Mouse (Mus musculus): Measurements from ENCODE around the gene Mrpl14. TPM values are rescaled to one million over a fixed set of nuclear protein-coding genes. Genes with fewer than 3 reads are reported as not detected.

Gene Mrpl14
- polyA plus RNA-seq, 1 experiment from 2014 or later, result 155 TPM

GRCm38 (mm10) chr17:45698368-45698767 lies 12.2 kb downstream of the Mrpl14 start:
- no peak overlapping the region for H3K27ac ChIP-seq (replicated peaks in 1 of 2; ENCODE audit: control insufficient read depth in 1 of 2, insufficient read depth in 1 of 2, low read depth in 2 of 2, low read length in 2 of 2)
- peaks cover 21% of the 10 kb centered on the region for H3K36me3 ChIP-seq (ENCODE audit: control insufficient read depth, insufficient read depth, low read length)
- H3K4me2 ChIP-seq (ENCODE audit: low read length), result no peak overlapping the region
- no peak overlapping the region for H3K9ac ChIP-seq (ENCODE audit: low read length)
- H3K27me3 ChIP-seq (ENCODE audit: control insufficient read depth, insufficient read depth, low read length), result no peaks in the 10 kb centered on the region
- 70% methylated on average over 6 of the region's 6 CpGs for whole genome bisulfite sequencing
- H3K4me3 ChIP-seq (ENCODE audit: control insufficient read depth in 1 of 2, insufficient read depth in 1 of 2, low read depth in 1 of 2, low read length in 2 of 2), result no peak overlapping the region
- H3K9me3 ChIP-seq (ENCODE audit: control insufficient read depth, low read length), result no peaks in the 10 kb centered on the region
- H3K4me1 ChIP-seq (ENCODE audit: control insufficient read depth in 2 of 2, insufficient read depth in 2 of 2, low read length in 2 of 2), result peaks cover 26 to 37% of the 10 kb centered on the region in 2 experiments
- ATAC-seq (ENCODE audit: insufficient number of reproducible peaks, insufficient read depth, low FRiP score, low read depth), result no peak

DNA sequence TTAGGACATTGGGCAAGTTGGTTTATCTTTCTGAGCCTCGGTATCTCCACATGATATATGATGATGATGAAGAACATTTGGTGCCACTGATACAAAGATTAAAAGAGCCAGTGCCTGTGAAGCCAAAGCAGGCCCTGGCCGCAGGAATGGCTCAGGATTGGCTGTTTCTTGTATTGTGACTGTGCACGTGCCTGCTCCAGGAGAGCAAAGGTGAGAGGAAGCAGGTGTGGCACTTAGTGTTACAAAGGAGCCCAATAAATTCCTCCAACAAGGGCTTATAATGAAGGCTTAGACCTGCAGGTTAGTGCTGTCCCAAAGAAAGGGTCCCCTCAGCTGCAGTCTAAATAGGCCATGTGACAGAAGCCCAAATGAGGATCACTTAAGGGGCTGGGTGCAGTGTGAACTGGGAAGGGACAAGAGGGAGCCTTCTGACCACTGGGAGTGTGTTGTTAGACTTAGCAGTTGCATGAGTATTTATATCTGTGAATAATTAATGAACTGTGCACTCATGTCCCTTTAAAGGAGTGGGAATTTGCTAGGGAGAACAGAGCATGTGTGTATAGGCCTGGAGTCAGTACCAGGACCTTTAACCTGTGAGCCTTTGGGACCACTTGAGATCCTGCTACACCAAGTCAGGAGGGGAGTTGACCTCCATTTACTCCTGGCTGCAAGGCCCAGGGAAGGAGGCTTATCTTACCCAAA lies 13.1 kb downstream of the Mrpl14 start:
- H3K4me3 ChIP-seq (ENCODE audit: control insufficient read depth in 1 of 2, insufficient read depth in 1 of 2, low read depth in 1 of 2, low read length in 2 of 2), result no peak overlapping the region
- no peaks in the 10 kb centered on the region for H3K27me3 ChIP-seq (ENCODE audit: control insufficient read depth, insufficient read depth, low read length)
- H3K4me2 ChIP-seq (ENCODE audit: low read length), result no peak overlapping the region
- H3K27ac ChIP-seq (replicated peaks in 1 of 2; ENCODE audit: control insufficient read depth in 1 of 2, insufficient read depth in 1 of 2, low read depth in 2 of 2, low read length in 2 of 2), result no peak overlapping the region
- peaks cover 21% of the 10 kb centered on the region for H3K36me3 ChIP-seq (ENCODE audit: control insufficient read depth, insufficient read depth, low read length)
- H3K9me3 ChIP-seq (ENCODE audit: control insufficient read depth, low read length), result no peaks in the 10 kb centered on the region
- 94% methylated on average over 3 of the region's 3 CpGs for WGBS
- H3K4me1 ChIP-seq (ENCODE audit: control insufficient read depth in 2 of 2, insufficient read depth in 2 of 2, low read length in 2 of 2), result peaks cover 18 to 29% of the 10 kb centered on the region in 2 experiments
- ATAC-seq (ENCODE audit: insufficient number of reproducible peaks, insufficient read depth, low FRiP score, low read depth), result no peak
- H3K9ac ChIP-seq (ENCODE audit: low read length), result no peak overlapping the region

- ATAC-seq (ENCODE audit: insufficient number of reproducible peaks, insufficient read depth, low FRiP score, low read depth), result peak; percentile 67
- Histone ChIP-seq H3K36me3 (ENCODE audit: control insufficient read depth, insufficient read depth, low read length) (peaks cover 21% of the 10 kb centered on the region), H3K9me3 (ENCODE audit: control insufficient read depth, low read length) (no peaks in the 10 kb centered on the region), H3K4me3 (ENCODE audit: control insufficient read depth in 1 of 2, insufficient read depth in 1 of 2, low read depth in 1 of 2, low read length in 2 of 2) (no peak overlapping the region), H3K27me3 (ENCODE audit: control insufficient read depth, insufficient read depth, low read length) (no peaks in the 10 kb centered on the region), H3K27ac (replicated peaks in 1 of 2; ENCODE audit: control insufficient read depth in 1 of 2, insufficient read depth in 1 of 2, low read depth in 2 of 2, low read length in 2 of 2) (peak overlapping the region; percentile 75 to 77), H3K4me2 (ENCODE audit: low read length) (peak overlapping the region; percentile 35), H3K9ac (ENCODE audit: low read length) (peak overlapping the region; percentile 57), H3K4me1 (ENCODE audit: control insufficient read depth in 2 of 2, insufficient read depth in 2 of 2, low read length in 2 of 2) (peaks cover 10 to 15% of the 10 kb centered on the region in 2 experiments)
- 31% methylated on average over 9 of the region's 16 CpGs for WGBS
These were observed 14.5 kb downstream of the Mrpl14 start for GRCm38 (mm10) chr17:45700496-45701235.

DNA sequence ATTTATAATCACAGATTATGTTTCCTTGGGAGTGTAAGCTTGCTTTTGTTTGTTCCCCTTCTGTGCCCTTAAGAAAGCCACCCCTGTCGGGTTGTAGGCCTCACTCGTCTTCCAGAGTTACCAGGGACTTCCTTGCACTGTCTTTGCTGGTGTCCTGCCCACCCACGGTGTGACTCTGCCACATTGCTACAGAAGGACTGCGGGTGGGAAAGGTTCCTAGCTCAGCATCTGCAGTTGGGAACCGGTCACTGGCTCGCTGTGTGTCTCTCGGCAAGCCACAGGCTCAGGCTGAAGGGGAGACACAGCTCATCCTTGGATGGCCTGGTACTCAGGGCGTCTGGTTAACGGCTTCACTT lies 15.1 kb downstream of the Mrpl14 start:
- Histone ChIP-seq H3K9me3 (ENCODE audit: control insufficient read depth, low read length) (no peaks in the 10 kb centered on the region), H3K4me3 (ENCODE audit: control insufficient read depth in 1 of 2, insufficient read depth in 1 of 2, low read depth in 1 of 2, low read length in 2 of 2) (no peak overlapping the region), H3K36me3 (ENCODE audit: control insufficient read depth, insufficient read depth, low read length) (peaks cover 21% of the 10 kb centered on the region), H3K9ac (ENCODE audit: low read length) (peak overlapping the region; percentile 57), H3K4me2 (ENCODE audit: low read length) (peak overlapping the region; percentile 35), H3K4me1 (ENCODE audit: control insufficient read depth in 2 of 2, insufficient read depth in 2 of 2, low read length in 2 of 2) (peaks cover 9 to 15% of the 10 kb centered on the region in 2 experiments), H3K27me3 (ENCODE audit: control insufficient read depth, insufficient read depth, low read length) (no peaks in the 10 kb centered on the region), H3K27ac (replicated peaks in 1 of 2; ENCODE audit: control insufficient read depth in 1 of 2, insufficient read depth in 1 of 2, low read depth in 2 of 2, low read length in 2 of 2) (peak overlapping the region; percentile 75 to 77)
- WGBS, result 54% methylated on average over 9 of the region's 9 CpGs
- no peak for ATAC-seq (ENCODE audit: insufficient number of reproducible peaks, insufficient read depth, low FRiP score, low read depth)

GRCm38 (mm10) chr17:45702254-45702653 lies 16.1 kb downstream of the Mrpl14 start:
- no peaks in the 10 kb centered on the region for H3K9me3 ChIP-seq (ENCODE audit: control insufficient read depth, low read length)
- ATAC-seq (ENCODE audit: insufficient number of reproducible peaks, insufficient read depth, low FRiP score, low read depth), result no peak
- WGBS, result 78% methylated on average over 4 of the region's 4 CpGs

DNA sequence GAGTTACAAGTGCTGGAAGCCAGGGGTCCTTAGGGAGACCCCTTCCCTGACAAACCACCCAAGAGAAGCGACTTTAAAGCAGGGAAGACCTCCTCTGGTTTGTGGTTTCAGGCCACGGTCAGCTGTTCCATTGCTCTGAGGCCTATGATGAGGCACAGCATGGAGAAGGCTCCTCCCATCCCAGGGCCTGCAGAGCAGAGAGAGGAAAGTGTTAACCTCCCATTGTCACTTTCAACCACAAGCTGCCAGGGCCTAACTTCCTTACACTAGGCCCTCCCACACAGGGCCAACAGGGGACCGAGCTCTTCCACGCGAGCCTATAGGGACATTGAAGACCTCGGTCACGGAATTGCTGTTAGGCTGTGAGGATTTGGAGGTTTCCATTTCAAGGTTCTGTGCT lies 17.1 kb downstream of the Mrpl14 start:
- no peak overlapping the region for H3K4me2 ChIP-seq (ENCODE audit: low read length)
- no peak for ATAC-seq (ENCODE audit: insufficient number of reproducible peaks, insufficient read depth, low FRiP score, low read depth)
- H3K27me3 ChIP-seq (ENCODE audit: control insufficient read depth, insufficient read depth, low read length), result no peaks in the 10 kb centered on the region
- WGBS, result 54% methylated on average over 7 of the region's 7 CpGs
- no peak overlapping the region for H3K9ac ChIP-seq (ENCODE audit: low read length)
- no peak overlapping the region for H3K4me3 ChIP-seq (ENCODE audit: control insufficient read depth in 1 of 2, insufficient read depth in 1 of 2, low read depth in 1 of 2, low read length in 2 of 2)
- no peak overlapping the region for H3K27ac ChIP-seq (replicated peaks in 1 of 2; ENCODE audit: control insufficient read depth in 1 of 2, insufficient read depth in 1 of 2, low read depth in 2 of 2, low read length in 2 of 2)
- H3K9me3 ChIP-seq (ENCODE audit: control insufficient read depth, low read length), result no peaks in the 10 kb centered on the region
- H3K4me1 ChIP-seq (ENCODE audit: control insufficient read depth in 2 of 2, insufficient read depth in 2 of 2, low read length in 2 of 2), result peaks cover 9 to 15% of the 10 kb centered on the region in 2 experiments
- peaks cover 10% of the 10 kb centered on the region for H3K36me3 ChIP-seq (ENCODE audit: control insufficient read depth, insufficient read depth, low read length)

More at GRCm38 (mm10) chr17:45702254-45702653, 16.1 kb downstream of the Mrpl14 start:
- peaks cover 17% of the 10 kb centered on the region for H3K36me3 ChIP-seq (ENCODE audit: control insufficient read depth, insufficient read depth, low read length)
- no peak overlapping the region for H3K9ac ChIP-seq (ENCODE audit: low read length)
- H3K27ac ChIP-seq (replicated peaks in 1 of 2; ENCODE audit: control insufficient read depth in 1 of 2, insufficient read depth in 1 of 2, low read depth in 2 of 2, low read length in 2 of 2), result no peak overlapping the region
- no peaks in the 10 kb centered on the region for H3K27me3 ChIP-seq (ENCODE audit: control insufficient read depth, insufficient read depth, low read length)
- H3K4me2 ChIP-seq (ENCODE audit: low read length), result no peak overlapping the region
- no peak overlapping the region for H3K4me3 ChIP-seq (ENCODE audit: control insufficient read depth in 1 of 2, insufficient read depth in 1 of 2, low read depth in 1 of 2, low read length in 2 of 2)
- H3K4me1 ChIP-seq (ENCODE audit: control insufficient read depth in 2 of 2, insufficient read depth in 2 of 2, low read length in 2 of 2), result peaks cover 9 to 15% of the 10 kb centered on the region in 2 experiments

GRCm38 (mm10) chr17:45706796-45707195 lies 20.7 kb downstream of the Mrpl14 start:
- 70% methylated on average over 5 of the region's 5 CpGs for WGBS
- Histone ChIP-seq H3K9me3 (ENCODE audit: control insufficient read depth, low read length) (no peaks in the 10 kb centered on the region), H3K27me3 (ENCODE audit: control insufficient read depth, insufficient read depth, low read length) (no peaks in the 10 kb centered on the region), H3K4me2 (ENCODE audit: low read length) (no peak overlapping the region), H3K9ac (ENCODE audit: low read length) (no peak overlapping the region), H3K4me3 (ENCODE audit: control insufficient read depth in 1 of 2, insufficient read depth in 1 of 2, low read depth in 1 of 2, low read length in 2 of 2) (no peak overlapping the region), H3K4me1 (ENCODE audit: control insufficient read depth in 2 of 2, insufficient read depth in 2 of 2, low read length in 2 of 2) (peaks cover 5 to 8% of the 10 kb centered on the region in 2 experiments; a peak in 2 of 4 replicates), H3K36me3 (ENCODE audit: control insufficient read depth, insufficient read depth, low read length) (no peaks in the 10 kb centered on the region), H3K27ac (replicated peaks in 1 of 2; ENCODE audit: control insufficient read depth in 1 of 2, insufficient read depth in 1 of 2, low read depth in 2 of 2, low read length in 2 of 2) (no peak overlapping the region)
- no peak for ATAC-seq (ENCODE audit: insufficient number of reproducible peaks, insufficient read depth, low FRiP score, low read depth)

Data from heart, embryonic 14.5 days (tissue).